Mouse (Mus musculus): ENCODE measurements at regions not wholly inside any gene's neighbourhood (a gene's known extent, or its start where the extent isn't known, plus 50 kb on each side); places are given as distances from the start of the nearest gene placed in this dataset.

DNA sequence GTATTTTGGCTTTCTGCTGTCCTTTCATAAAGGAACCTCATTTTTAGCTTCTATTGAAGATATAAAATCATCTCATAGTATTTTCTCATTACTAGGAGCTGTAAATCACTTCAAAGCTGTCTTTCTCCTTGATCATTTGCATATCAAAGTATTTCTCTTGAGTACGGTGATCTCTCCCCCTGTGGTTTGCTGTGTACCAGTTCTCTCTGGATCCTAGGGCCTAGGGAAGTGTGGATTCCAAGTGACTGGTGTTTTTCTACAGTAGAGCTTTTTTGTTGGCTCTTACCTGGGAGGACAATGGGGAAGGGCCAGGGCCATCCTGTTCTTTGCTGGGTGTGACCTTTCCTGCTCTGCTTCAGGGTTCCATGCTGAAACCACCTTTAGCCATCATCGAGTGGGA, 253.9 kb downstream of the Enc1 start:
- 81% methylated on average over 2 of the region's 2 CpGs for WGBS
- H3K4me3 ChIP-seq (replicated peaks), result no peak overlapping the region

DNA sequence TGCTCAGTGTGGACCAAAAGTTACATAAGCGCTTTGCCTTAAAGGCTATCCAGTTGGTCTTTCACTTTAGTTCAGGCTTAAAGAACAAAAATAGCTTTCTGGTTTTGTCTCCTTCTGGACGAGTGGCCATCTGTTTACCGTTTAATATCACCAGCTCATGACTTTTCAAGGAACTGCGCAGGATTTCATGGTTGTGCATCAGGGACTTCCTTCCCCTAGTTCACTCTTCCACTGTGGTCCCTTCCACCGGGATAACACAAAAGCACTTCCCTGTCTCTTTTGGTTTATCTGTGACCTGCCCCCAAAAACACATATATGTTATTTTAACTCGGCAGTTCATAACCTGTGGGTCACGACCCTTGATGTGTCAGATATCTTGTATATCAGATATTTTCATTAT, 252.9 kb downstream of the Enc1 start:
- Histone ChIP-seq H3K4me3 (replicated peaks) (no peak overlapping the region), H3K4me1 (replicated peaks) (peaks cover 24% of the 10 kb centered on the region), H3K9ac (replicated peaks) (no peak overlapping the region), H3K4me2 (no peak overlapping the region), H3K27ac (no peak overlapping the region), H3K9me3 (no peaks in the 10 kb centered on the region), H3K36me3 (no peaks in the 10 kb centered on the region), H3K27me3 (peaks cover 11% of the 10 kb centered on the region; the same call in 1 of the 2 replicates)
- 56% methylated on average over 7 of the region's 7 CpGs for WGBS
- ATAC-seq (ENCODE audit: insufficient number of reproducible peaks, insufficient read depth, low FRiP score, low TSS enrichment, low read depth), result no peak

More for the DNA sequence above, 253.9 kb downstream of the Enc1 start:
- no peak overlapping the region for H3K9ac ChIP-seq (replicated peaks)
- H3K27ac ChIP-seq, result no peak overlapping the region
- H3K9me3 ChIP-seq, result no peaks in the 10 kb centered on the region
- no peak for ATAC-seq (ENCODE audit: insufficient number of reproducible peaks, insufficient read depth, low FRiP score, low TSS enrichment, low read depth)
- H3K4me1 ChIP-seq (replicated peaks), result peaks cover 15% of the 10 kb centered on the region
- no peaks in the 10 kb centered on the region for H3K36me3 ChIP-seq
- H3K4me2 ChIP-seq, result no peak overlapping the region
- H3K27me3 ChIP-seq, result peaks cover 7% of the 10 kb centered on the region; the same call in 1 of the 2 replicates

DNA sequence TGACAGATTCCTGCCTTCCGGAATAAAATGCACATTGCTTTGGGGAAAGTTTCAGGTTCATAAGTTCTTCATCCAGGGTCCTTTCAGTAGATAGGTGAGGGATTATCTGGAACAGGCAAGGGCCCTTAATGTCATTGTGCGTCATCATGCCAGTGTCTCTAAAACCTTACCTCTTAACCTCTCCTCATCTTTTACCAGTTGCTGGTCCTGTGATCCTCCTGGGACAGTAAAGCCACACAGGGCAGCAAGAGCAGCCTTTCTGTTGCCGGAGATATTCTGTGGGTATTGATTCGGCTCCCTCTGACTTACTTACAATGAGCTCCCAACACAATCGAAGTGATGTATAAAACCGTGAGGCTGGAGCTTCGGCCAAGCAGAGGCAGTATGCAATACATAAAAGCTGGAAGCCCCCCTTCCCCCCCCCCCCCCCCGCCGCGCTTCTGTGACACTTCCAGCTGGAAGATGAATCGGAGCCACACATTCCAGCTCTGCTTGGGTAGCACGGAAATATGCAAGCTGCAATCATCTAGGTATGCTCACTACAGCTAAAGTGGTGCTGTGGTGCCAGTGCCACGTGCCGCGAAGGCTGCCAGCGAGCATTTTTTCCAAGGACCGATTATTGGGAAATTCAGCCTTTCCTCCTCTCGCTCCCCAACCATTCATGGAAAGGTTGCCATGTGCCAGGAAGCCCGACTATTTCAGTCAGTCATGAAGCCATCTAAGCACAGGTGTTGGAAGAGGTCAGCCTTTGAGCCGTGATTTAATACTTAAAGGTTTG, 252.2 kb downstream of the Enc1 start:
- 73% methylated on average over 19 of the region's 20 CpGs for WGBS
- H3K27me3 ChIP-seq, result peaks cover 11% of the 10 kb centered on the region; the same call in 1 of the 2 replicates
- ATAC-seq (ENCODE audit: insufficient number of reproducible peaks, insufficient read depth, low FRiP score, low TSS enrichment, low read depth), result no peak
- H3K9ac ChIP-seq (replicated peaks), result no peak overlapping the region
- H3K4me3 ChIP-seq (replicated peaks), result no peak overlapping the region
- peaks cover 31% of the 10 kb centered on the region for H3K4me1 ChIP-seq (replicated peaks)
- H3K27ac ChIP-seq, result no peak overlapping the region
- no peaks in the 10 kb centered on the region for H3K9me3 ChIP-seq
- no peak overlapping the region for H3K4me2 ChIP-seq
- no peaks in the 10 kb centered on the region for H3K36me3 ChIP-seq

DNA sequence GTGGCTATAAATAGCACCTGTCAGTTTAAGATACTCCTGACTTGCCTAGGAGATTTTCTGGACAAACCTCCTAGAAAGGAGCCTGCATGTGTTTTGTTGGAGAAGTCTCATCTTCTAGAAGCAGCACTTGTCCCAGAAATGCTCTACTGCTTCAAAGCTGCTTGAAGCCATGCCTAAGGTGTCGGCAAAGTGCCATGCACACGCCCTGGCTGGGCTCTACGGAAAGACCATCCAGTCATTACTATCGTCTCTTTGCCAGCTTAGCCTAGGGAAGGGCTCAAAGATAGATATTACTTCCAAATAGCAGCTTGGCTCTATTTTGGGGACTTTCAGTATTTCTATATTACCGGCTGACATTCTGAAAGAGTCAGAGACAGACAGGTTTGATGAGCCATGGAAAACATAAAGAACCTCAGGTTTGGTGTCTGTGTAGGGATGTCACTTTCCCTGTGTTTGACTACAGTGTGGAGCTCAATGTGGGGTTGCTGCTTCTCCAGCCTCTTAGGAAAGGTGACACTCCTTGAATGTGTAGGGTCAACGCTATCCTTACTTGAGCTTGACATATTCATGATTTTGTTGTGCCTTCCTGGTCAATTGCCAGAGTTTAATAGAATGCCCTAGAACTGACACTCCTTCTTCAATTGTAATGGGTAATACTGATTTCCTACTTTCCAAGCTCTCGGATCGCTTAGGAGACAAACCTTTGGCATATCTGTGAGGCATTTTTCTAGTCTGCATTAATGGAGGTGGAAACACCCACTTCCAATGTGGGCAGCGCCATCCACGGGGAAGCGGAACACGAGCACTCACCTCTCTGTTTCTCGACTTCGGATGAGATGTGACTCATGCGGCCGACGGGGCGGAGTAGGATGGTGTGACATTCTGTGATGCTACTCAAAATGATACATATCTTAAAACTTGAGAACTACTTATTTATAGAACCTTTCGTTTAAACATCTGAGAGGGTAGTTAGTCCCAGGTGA, 251.3 kb downstream of the Enc1 start:
- H3K27me3 ChIP-seq, result peaks cover 11% of the 10 kb centered on the region; the same call in 1 of the 2 replicates
- no peak overlapping the region for H3K4me2 ChIP-seq
- H3K4me1 ChIP-seq (replicated peaks), result peaks cover 41% of the 10 kb centered on the region
- WGBS, result 95% methylated on average over 19 of the region's 19 CpGs
- ATAC-seq (ENCODE audit: insufficient number of reproducible peaks, insufficient read depth, low FRiP score, low TSS enrichment, low read depth), result no peak
- H3K4me3 ChIP-seq (replicated peaks), result no peak overlapping the region
- H3K36me3 ChIP-seq, result no peaks in the 10 kb centered on the region
- no peak overlapping the region for H3K9ac ChIP-seq (replicated peaks)
- H3K27ac ChIP-seq, result no peak overlapping the region
- no peaks in the 10 kb centered on the region for H3K9me3 ChIP-seq

DNA sequence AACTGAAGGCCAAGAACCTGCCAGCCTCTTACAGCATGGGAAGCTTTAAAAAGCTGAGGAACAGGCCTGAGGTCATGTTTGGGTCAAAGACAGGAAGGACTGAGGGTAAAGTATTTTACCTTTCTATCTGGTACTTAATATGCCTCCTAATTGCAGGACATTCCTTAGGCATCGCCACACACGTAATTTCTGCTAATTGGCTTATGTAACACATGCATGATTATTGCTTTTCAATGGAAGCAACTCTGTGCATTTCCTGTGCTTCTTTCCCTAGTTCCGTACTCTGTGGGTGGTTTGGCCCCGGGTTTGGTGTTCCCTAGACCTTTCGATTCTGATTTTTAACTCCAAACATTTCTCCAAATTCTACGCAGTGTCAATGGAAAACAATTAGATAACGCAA, 249.2 kb downstream of the Enc1 start:
- H3K36me3 ChIP-seq, result no peaks in the 10 kb centered on the region
- no peak overlapping the region for H3K9ac ChIP-seq (replicated peaks)
- H3K4me3 ChIP-seq (replicated peaks), result no peak overlapping the region
- H3K27ac ChIP-seq, result no peak overlapping the region
- no peak overlapping the region for H3K4me2 ChIP-seq
- peaks cover 50% of the 10 kb centered on the region for H3K4me1 ChIP-seq (replicated peaks)
- H3K9me3 ChIP-seq, result no peaks in the 10 kb centered on the region
- WGBS, result 38% methylated on average over 7 of the region's 7 CpGs
- no peak for ATAC-seq (ENCODE audit: insufficient number of reproducible peaks, insufficient read depth, low FRiP score, low TSS enrichment, low read depth)
- peaks cover 11% of the 10 kb centered on the region; the same call in 1 of the 2 replicates for H3K27me3 ChIP-seq

DNA sequence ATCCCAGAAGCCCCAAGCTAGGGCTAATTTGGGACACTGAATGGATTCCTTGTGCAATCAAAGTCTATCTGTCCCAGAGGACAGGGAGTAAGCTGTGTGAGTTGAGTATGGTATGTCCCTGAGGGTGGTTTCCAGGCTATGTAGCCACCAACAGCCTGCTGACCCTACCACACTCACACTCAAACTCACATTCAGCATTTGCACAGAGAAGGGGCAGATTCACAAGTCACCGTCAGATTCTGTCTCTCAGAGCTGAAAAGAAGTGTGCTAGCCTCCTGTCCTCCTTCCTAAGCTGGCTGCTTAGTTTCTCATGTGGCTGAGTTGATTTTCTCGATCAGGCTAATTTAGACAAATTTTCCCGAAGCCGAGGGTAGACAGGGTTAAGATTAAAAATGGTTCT, 248.8 kb downstream of the Enc1 start:
- no peak overlapping the region for H3K4me2 ChIP-seq

DNA sequence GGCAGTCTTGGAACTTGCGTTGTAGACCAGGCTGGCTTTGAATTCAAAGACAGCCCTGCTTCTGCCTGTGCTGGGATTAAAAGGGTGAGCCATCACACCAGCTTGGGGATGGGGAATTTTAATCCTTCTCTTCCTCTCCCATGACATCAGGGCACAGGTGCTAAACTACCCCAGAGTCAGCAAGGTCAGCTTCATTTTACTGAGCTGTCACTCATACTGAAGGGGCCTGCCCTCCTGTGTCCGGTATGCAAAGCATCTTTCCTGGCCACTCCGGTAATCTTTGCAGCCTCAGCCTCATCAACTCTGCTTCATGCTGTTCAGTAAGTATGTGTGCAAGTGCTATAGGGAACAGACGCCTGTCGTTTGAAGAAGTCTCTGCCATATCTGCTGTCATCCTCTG, 248.1 kb downstream of the Enc1 start:
- H3K9me3 ChIP-seq, result no peaks in the 10 kb centered on the region
- whole genome bisulfite sequencing, result 32% methylated on average over 5 of the region's 5 CpGs
- no peak for ATAC-seq (ENCODE audit: insufficient number of reproducible peaks, insufficient read depth, low FRiP score, low TSS enrichment, low read depth)
- H3K9ac ChIP-seq (replicated peaks), result no peak overlapping the region
- H3K36me3 ChIP-seq, result no peaks in the 10 kb centered on the region
- H3K27ac ChIP-seq, result no peak overlapping the region
- H3K4me2 ChIP-seq, result no peak overlapping the region
- H3K27me3 ChIP-seq, result peaks cover 16% of the 10 kb centered on the region; the same call in 1 of the 2 replicates
- H3K4me3 ChIP-seq (replicated peaks), result no peak overlapping the region
- H3K4me1 ChIP-seq (replicated peaks), result peaks cover 56% of the 10 kb centered on the region

More for the DNA sequence above, 248.8 kb downstream of the Enc1 start:
- no peak overlapping the region for H3K27ac ChIP-seq
- H3K4me3 ChIP-seq (replicated peaks), result no peak overlapping the region
- no peaks in the 10 kb centered on the region for H3K36me3 ChIP-seq
- no peak for ATAC-seq (ENCODE audit: insufficient number of reproducible peaks, insufficient read depth, low FRiP score, low TSS enrichment, low read depth)
- H3K9ac ChIP-seq (replicated peaks), result no peak overlapping the region
- 43% methylated on average over 4 of the region's 4 CpGs for WGBS
- H3K9me3 ChIP-seq, result no peaks in the 10 kb centered on the region
- H3K4me1 ChIP-seq (replicated peaks), result peaks cover 54% of the 10 kb centered on the region
- peaks cover 14% of the 10 kb centered on the region; the same call in 1 of the 2 replicates for H3K27me3 ChIP-seq

DNA sequence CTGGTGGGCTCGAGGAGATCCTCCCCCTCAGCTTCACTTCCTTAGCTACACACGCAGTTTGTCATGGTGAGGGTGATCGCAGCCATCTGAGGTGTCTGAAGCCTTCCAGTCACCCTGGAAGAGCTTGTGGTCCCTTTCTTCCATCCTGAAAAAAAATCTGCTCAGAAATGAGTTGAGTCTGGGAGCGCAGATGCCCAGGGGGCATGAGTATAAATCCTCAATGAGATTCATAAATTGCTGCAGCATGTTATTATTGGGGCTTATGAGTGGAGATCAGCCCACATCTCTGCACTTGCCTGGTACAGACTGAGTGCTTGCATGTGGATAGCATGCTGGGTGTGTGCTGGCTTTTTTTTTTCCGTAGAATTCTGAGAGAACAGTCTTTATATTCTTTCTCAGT, 247.6 kb downstream of the Enc1 start:
- no peak overlapping the region for H3K9ac ChIP-seq (replicated peaks)
- ATAC-seq (ENCODE audit: insufficient number of reproducible peaks, insufficient read depth, low FRiP score, low TSS enrichment, low read depth), result no peak
- peak overlapping the region; percentile 42 for H3K4me2 ChIP-seq
- peaks cover 16% of the 10 kb centered on the region; the same call in 1 of the 2 replicates for H3K27me3 ChIP-seq
- no peak overlapping the region for H3K27ac ChIP-seq
- no peaks in the 10 kb centered on the region for H3K9me3 ChIP-seq
- H3K4me3 ChIP-seq (replicated peaks), result no peak overlapping the region
- H3K4me1 ChIP-seq (replicated peaks), result peaks cover 61% of the 10 kb centered on the region
- WGBS, result 32% methylated on average over 5 of the region's 5 CpGs
- no peaks in the 10 kb centered on the region for H3K36me3 ChIP-seq

DNA sequence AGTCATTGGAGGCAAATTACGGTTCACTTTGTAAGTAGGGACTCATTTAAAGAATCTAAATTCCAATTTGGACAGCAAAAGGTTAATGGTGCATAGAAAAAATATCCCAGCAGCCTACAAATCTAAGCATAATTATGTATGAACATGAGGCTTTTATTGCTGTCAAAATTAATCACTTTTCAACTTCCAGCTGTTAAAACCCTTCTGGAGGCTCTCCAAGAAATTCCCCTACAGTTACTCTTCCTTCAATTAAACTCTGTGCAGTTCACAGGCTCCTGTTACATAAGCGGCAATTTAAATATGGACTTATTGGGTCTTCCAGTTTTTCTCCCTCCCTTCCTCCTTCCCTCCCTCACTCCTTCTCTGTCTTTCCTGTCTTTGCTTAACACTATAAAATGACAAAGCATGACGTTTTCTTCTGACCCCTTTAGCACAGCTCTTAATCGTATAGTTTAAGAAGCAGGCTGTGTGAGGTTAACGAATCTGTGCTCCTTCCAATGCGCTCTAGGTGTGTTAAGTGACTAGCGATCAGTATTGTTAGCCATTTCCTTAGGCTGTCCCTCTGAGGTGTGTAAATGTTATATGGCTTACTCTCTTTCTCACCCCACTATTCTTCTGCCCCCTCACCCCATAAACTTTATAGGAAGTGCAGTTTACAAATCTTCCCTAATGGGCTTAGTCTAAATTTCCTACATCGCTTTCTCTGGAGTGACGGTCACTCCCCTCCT, 247.0 kb downstream of the Enc1 start:
- Histone ChIP-seq H3K9me3 (no peaks in the 10 kb centered on the region), H3K36me3 (no peaks in the 10 kb centered on the region), H3K4me1 (replicated peaks) (peaks cover 61% of the 10 kb centered on the region), H3K4me2 (peak overlapping the region; percentile 42), H3K27me3 (peaks cover 16% of the 10 kb centered on the region; the same call in 1 of the 2 replicates), H3K9ac (replicated peaks) (no peak overlapping the region), H3K4me3 (replicated peaks) (no peak overlapping the region), H3K27ac (no peak overlapping the region)
- 17% methylated on average over 9 of the region's 9 CpGs for WGBS
- ATAC-seq (ENCODE audit: insufficient number of reproducible peaks, insufficient read depth, low FRiP score, low TSS enrichment, low read depth), result peak; percentile 64; the same call in 1 of the 2 replicates

DNA sequence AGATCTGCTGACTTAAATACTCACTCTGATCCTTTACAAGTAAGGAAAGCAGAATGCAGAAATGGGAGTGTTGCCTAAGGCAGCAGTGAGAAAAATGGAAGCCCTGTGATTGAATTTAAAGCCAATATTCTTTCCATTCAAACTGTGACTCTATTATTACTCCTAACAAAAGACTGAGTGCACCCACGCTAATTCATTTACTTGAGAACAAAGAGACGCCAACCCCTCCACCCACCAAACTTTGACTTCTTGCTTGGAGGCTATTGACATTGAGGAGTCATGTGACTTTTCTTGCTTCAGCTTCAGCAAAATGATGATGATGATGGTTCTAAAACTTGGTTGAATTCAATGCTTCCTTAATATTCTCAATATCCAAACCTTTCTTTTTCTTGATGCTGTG, 245.6 kb downstream of the Enc1 start:
- H3K4me2 ChIP-seq, result no peak overlapping the region
- H3K27me3 ChIP-seq, result peaks cover 11% of the 10 kb centered on the region; the same call in 1 of the 2 replicates
- 87% methylated on average over 2 of the region's 2 CpGs for WGBS
- no peak overlapping the region for H3K4me3 ChIP-seq (replicated peaks)
- H3K4me1 ChIP-seq (replicated peaks), result peaks cover 61% of the 10 kb centered on the region
- no peak overlapping the region for H3K9ac ChIP-seq (replicated peaks)
- ATAC-seq (ENCODE audit: insufficient number of reproducible peaks, insufficient read depth, low FRiP score, low TSS enrichment, low read depth), result no peak
- no peaks in the 10 kb centered on the region for H3K36me3 ChIP-seq
- H3K9me3 ChIP-seq, result no peaks in the 10 kb centered on the region
- H3K27ac ChIP-seq, result no peak overlapping the region

All from limb, embryonic 12.5 days (tissue).